Mouse (Mus musculus): ENCODE data around the gene Gm20517.

GRCm38 (mm10) chr17:47663009-47663713 is 51.8 kb downstream of the Gm20517 start:
- TF ChIP-seq CTCF (IDR thresholded peaks at IDR 0.05; ENCODE audit: extremely low read depth, insufficient read length, insufficient replicate concordance, low read depth, low read length) (no peak), POLR2A (IDR thresholded peaks at IDR 0.05; ENCODE audit: low read depth, low read length) (no peak)
